Mouse (Mus musculus): ENCODE measurements around the gene Rap1gap2.

Gene Rap1gap2

DNA sequence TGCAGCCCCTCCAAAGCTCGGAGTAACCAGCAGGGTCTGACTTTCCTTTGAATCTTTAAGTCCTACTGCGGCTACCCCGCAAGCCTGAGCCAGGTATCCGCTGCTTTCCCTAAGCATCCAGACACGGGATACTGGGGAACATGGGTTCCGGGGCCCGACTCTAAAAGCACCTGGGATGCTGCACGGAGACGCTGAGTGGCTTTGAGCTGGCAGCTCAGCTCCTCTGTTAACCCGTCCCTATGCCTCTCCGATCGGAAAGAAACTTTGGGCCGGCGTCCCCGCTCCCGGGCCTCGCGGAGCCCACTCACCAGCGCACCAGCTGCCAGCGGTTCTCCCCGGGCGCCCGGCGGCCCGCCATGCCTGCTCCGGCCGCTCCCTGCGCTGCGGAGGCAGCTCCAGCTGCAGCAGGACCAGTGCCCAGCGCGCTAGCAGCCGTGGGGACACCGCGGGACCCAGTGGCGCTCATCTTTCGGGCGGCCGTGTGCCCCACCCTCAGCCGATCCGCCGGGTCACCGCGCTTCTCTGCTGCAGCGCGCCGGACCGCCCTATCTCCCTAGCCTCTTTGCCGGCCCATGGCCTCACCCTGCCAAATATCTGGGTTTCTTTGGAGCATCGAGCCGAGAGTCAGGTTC is at the start of gene Rap1gap2:
Gene Rap1gap2, minus strand, starts transcription at position 371 of the 632 bp plus-strand sequence.
- no peak for DNase-seq (ENCODE audit: low read depth, low spot score)

GRCm38 (mm10) chr11:74660336-74660735 is 49.6 kb upstream of the Rap1gap2 start:
- DNase-seq (ENCODE audit: low read depth, low spot score), result no peak

DNA sequence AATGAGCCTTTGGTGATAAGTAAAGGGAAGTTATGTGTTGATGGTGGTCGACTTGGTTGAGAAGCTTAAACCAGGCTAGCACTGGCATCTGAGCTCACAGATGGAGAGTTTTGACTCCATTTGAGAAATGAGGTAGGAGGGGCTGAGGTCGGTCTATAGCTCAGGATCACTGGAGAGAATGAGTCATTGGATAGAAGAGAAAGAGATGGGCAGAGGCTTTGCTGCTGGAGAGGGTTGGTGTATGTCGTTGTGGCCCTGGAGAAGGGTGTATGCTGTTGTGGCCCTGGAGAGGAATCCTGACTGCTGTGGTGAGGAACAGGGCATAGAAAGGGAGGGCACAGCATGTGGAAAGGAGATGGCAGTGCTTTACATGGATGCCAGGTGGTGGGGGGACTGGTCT is 45.2 kb upstream of the Rap1gap2 start:
- no peak for DNase-seq (ENCODE audit: low read depth, low spot score)

DNA sequence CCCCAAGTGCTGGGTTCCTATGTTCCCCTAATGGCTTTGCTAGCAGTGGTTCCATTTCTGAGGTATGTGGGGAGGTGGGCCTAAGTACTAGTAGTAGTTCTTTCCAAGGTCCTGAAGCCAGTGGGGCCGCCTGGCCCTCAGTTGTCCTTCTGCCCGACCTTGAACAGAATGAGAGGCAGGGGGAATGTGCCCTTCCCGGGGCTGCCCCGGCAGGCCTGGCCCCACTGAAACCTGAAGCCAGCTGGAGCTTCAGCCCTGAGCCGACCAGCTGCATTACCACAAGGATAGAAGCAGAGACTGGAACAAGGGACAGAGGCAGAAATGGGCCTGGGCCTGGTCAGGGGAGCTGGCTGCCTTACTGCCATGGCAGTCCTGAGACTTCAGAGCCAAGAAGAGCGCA is 42.7 kb upstream of the Rap1gap2 start:
- no peak for DNase-seq (ENCODE audit: low read depth, low spot score)

DNA sequence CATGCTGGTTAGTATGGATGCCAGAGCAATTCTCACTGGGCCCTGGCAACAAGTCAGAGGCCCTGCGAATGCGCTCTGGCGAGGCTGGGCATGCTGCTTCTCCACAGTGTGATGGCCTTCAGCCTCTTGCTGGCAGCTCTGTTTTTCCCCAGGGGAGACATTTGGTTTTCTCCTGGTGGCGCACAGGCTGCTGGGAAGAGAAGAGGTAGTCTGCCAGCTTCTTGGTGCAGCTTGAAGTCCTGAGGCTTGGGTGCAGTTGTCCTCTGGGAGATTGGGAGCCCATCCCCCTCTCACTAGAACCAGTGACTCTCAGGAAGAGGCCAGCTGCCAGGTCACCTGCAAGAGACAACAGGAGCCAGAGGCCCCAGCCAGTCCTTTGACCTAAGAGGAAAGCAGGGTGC is 42.1 kb upstream of the Rap1gap2 start:
- no peak for DNase-seq (ENCODE audit: low read depth, low spot score)

DNA sequence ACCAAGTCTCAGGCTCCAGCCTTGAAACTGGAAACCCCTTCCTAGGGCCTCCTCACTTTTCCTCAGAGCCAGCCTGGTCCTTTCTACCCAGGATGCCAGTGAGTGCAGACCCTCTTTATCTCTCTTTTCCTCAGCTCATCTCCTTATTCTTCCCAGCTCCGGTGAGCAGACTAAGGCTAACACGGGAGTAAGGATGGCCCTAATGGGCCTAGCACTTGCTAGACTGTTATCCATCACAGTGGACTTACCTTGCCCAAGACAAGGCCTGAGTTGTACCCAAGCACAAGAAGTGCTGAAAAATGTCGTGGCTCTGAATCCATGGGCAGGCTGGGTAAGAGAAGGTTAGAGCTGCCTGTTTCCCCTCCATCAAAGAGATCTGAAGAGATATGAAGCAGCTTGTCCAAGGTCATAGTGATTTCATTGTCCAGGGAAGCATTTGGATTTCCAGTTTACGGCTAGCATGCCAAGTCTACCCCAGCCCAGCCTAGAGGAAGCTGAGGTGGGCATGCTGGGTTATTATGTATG is 39.9 kb upstream of the Rap1gap2 start:
- DNase-seq (ENCODE audit: low read depth, low spot score), result no peak

DNA sequence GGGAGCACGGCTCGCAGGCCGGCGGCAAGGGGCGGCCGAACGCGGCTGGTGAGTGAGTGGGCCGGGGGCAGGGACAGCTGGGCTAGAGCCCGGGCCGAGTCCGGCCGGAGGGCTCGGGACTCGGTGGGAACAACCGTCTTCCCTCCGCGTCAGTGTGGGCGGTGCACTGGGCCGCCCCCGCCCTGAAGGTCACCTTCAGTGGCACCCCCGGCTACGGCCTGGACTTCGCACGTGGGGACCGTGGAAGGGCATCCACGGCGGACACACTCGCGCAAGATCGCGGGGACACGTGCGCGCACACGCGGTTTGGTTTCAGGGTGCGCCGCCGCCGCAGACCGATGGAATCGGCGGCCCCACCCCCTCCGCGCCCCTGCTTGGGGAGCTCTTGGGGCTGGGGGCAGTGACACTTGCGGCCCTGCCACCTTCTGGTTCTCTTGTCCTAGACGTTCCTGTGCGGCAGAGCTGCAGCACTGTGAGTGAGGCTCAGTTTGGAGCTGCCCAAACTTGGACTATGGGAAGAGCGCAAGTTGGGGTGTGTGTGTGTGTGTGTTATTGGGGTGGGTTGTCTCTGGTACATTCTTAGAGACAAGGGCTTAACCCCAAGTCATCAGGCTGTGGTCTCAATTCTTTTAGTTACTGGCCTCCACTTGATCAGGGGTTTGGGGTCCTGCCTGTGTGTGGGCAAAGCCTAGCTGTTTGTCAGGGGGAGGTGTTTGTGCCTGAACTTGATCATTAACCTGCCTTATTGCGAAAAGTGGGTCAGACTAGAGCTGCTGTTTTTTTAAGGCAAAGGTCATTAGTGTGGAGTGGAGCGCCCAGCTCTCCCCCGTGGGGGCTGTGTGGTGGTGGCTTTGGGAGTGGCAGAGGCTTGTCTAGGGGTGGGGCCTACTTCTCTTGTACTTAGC is 39.2 kb upstream of the Rap1gap2 start:
- no peak for DNase-seq (ENCODE audit: low read depth, low spot score)

- peak; percentile 95 for DNase-seq (ENCODE audit: low read depth, low spot score)
Observed at GRCm38 (mm10) chr11:74649095-74649646, 38.5 kb upstream of the Rap1gap2 start, which contains the start of gene Cluh. Gene Cluh, plus strand, starts transcription at chr11:74649495.

- DNase-seq (ENCODE audit: low read depth, low spot score), result no peak
Observed at GRCm38 (mm10) chr11:74648676-74649075, 38.0 kb upstream of the Rap1gap2 start.

DNA sequence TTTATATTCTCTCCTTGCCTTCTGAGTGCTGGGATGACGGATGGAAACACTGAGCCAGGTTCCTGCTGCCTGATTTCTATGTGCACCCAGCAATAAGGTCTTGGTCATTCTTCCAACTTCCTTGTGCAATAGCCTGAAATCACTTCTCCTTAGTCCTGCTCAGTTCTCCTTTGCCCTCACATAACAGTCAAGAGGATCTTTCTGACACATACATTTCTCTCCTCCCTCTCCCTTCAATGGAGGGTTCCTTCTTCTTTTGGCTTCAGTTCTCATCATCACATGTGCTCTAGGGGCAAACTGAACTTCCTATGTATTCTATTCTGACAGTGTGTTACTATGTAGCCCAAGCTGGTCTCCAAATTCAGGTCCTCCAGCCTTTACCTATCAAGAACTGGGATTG is 37.3 kb upstream of the Rap1gap2 start:
- no peak for DNase-seq (ENCODE audit: low read depth, low spot score)

GRCm38 (mm10) chr11:74639628-74640027 is 28.9 kb upstream of the Rap1gap2 start:
- no peak for DNase-seq (ENCODE audit: low read depth, low spot score)

GRCm38 (mm10) chr11:74638791-74639411 is 28.2 kb upstream of the Rap1gap2 start:
- DNase-seq (ENCODE audit: low read depth, low spot score), result no peak

DNA sequence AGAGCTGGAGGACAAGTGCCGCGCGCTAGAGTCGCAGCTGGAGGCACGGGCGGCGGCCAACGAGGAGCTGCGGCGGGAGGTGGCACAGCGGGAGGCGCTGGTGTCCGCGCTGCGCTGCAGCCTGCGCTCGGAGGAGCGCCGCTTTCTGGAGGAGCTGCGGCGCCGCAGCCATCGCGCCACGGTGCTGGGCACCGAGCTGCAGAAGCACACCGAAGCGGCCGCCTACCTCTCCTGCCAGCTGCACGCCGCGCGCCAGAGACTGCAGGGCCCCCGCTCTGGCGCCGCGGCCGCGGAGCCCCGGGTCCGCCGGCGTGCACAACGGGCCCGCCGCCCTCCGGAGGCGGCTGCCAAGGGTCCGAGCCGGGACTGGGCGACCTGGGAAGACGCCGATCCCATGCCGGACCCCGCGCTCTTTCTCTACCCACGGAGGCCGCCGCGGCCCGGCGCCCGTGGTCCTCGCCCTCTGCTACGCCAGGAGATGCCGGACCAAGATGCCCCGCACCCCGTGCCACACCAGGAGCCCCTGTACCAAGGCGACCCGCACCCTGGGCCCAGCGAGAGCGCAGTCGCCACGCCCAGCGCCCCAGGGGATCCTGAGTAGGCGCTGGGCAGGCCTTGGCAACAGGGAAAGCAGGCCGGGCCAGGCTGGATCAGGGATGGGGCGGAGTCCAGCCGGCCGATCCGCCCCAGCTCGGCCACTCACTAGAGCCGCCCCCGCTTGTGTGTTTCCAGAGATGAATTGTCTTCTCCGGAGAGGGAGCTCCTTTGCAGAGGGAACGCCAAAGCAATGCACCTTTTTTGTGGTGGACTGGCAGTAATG is 27.5 kb upstream of the Rap1gap2 start:
- DNase-seq (ENCODE audit: low read depth, low spot score), result peak; percentile 72

DNA sequence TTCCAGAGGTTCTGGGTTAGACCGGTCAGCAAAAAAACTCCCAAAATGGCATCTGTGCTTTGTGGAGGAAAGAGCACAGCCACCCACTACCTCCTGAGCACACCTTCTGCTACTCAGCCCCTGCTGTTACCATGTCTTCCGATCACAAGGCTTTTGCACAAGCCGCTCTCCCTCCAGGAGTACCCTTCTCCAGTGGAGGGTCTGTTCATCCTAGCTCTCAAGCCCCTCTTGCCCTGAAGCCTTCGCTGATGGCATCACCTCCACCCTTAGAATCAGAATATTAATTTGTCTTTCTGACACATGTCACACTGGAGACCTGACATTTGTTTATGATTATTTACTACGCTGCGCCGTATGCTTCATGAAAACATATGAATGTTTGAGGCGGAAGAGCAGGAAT is 26.8 kb upstream of the Rap1gap2 start:
- no peak for DNase-seq (ENCODE audit: low read depth, low spot score)

GRCm38 (mm10) chr11:74634490-74635275 is 24.0 kb upstream of the Rap1gap2 start:
- peak; percentile 88 for DNase-seq (ENCODE audit: low read depth, low spot score)

GRCm38 (mm10) chr11:74631880-74632789 is 21.4 kb upstream of the Rap1gap2 start:
- no peak for DNase-seq (ENCODE audit: low read depth, low spot score)

- no peak for DNase-seq (ENCODE audit: low read depth, low spot score)
Observed at GRCm38 (mm10) chr11:74627481-74627880, 16.8 kb upstream of the Rap1gap2 start.

DNA sequence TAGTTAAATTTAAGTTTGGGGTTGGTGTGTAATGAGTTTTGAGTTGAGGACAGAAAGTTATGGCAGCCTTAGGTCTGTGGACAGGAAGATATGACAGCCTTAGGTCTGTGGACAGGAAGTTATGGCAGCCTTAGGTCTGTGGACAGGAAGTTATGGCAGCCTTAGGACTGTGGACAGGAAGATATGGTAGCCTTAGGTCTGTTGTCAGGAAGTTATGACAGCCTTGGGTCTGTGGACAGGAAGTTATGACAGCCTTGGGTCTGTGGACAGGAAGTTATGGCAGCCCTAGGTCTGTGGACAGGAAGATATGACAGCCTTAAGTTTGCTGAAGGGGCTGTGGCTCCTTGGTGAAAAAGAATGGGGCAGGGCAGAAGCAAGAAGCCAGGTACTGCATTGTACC is 14.6 kb upstream of the Rap1gap2 start:
- no peak for DNase-seq (ENCODE audit: low read depth, low spot score)

- DNase-seq (ENCODE audit: low read depth, low spot score), result no peak
Observed at GRCm38 (mm10) chr11:74623693-74624092, 13.0 kb upstream of the Rap1gap2 start.

Data from mesoderm, embryonic 11.5 days (tissue).